Mouse (Mus musculus) thymus, postnatal 0 days (tissue): ENCODE measurements around the gene Spred1. TPM values are rescaled to one million over a fixed set of nuclear protein-coding genes. Genes with fewer than 3 reads are reported as not detected.
"Not testable (repeated sequence)": the region's sequence is repeated elsewhere in the genome, so short reads cannot be mapped to it uniquely, and the experiment has no call there.

Experiments used
- DNase-seq: peaks from one replicate; pipeline ENCODE4 v3.0.0-alpha.2; 2015; ENCODE audit warnings: low spot score
- polyA plus RNA-seq: library from polyadenylated mRNA; unstranded; fragments of >200 nt; fragmentation: Nextera tagmentation; extraction: Ambion mirVana; gene quantifications from 2 replicates; pipeline ENCODE4 v1.2.1, GENCODE M21; 2015

The Spred1 gene
- polyA plus RNA-seq, 1 experiment from 2014 or later = 6.4 TPM

- peak; percentile 64 for DNase-seq
Observed at GRCm38 (mm10) chr2:117119291-117120245, 1.6 kb upstream of the Spred1 start.

GRCm38 (mm10) chr2:117120246-117121211, 645 bp upstream of the Spred1 start:
- peak; percentile 93 for DNase-seq

DNA sequence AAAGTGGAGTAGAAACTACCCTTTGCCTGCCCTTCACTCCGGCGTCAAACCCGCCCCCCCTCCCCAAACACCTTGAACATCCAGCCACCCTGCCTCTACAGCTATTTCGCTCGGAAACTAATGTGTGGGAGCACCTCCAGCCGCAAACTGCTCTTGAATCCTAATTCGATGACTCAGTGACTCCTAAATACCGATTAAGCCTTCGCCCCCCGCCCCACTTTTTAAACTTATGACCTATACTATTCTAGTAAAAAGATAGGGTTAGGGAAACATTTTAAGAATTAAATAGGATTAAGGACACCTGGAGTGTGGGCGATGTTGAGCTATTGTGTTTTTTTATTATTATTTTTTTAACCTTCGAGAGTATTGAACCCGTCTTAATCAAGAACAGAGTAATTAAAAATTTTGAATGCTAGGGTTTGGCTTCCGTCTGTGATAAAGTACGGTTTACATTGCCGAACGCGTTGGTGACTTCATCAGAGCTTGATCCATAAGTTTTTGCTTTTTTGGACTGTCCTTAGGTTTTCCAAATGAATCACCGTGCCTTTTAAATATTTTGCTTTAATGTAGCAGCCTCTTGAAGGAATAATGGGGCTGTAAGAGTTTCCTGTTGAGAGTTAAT, 921 bp downstream of the Spred1 start:
- peak; percentile 4 for DNase-seq

GRCm38 (mm10) chr2:117122701-117123337, 1.6 kb downstream of the Spred1 start:
- DNase-seq = peak; percentile 65

DNA sequence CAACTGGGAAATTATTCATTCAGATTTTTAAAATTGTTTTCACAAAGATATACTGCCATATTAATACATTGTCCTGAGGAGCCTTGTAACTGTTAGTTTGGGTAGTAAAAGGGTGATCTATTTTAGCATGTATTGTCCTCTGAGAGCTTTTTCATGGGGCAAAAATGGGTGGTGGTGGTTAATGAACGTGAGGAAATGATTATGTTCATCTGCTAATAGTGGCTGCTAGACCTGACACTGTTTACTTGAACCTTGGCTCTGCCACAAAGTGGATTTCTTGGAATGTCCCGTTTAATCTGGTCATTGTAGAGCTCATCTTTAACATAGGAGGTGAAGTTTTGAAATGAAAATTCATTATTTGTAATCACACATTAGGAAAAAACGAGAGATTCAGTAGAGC, 2.5 kb downstream of the Spred1 start:
- DNase-seq = no peak

GRCm38 (mm10) chr2:117124839-117125238, 3.7 kb downstream of the Spred1 start:
- DNase-seq = no peak

GRCm38 (mm10) chr2:117129156-117129555, 8.0 kb downstream of the Spred1 start:
- no peak for DNase-seq

- DNase-seq = not testable (repeated sequence)
Observed at GRCm38 (mm10) chr2:117131041-117131440, 9.9 kb downstream of the Spred1 start.

GRCm38 (mm10) chr2:117131910-117132309, 10.7 kb downstream of the Spred1 start:
- no peak for DNase-seq

DNA sequence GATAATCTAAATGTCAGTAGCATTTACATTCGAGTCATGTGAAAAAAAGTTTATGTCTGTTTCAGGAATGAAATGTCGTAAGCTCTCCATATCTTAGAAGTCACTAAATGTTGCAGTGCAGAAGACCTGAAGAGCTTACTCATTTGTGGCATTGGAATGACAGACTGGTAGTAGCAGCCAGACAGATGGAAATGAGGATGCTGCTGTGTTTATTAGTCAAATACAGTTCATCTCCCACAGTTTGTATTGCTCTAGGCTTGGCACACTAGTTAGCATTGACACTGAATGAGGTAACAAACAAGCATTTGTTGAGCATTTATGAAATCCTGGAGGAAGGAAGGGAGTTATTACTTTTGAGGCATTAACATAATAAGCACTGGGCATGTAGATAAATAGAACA, 12.4 kb downstream of the Spred1 start:
- no peak for DNase-seq

GRCm38 (mm10) chr2:117137751-117138150, 16.6 kb downstream of the Spred1 start:
- no peak for DNase-seq

DNA sequence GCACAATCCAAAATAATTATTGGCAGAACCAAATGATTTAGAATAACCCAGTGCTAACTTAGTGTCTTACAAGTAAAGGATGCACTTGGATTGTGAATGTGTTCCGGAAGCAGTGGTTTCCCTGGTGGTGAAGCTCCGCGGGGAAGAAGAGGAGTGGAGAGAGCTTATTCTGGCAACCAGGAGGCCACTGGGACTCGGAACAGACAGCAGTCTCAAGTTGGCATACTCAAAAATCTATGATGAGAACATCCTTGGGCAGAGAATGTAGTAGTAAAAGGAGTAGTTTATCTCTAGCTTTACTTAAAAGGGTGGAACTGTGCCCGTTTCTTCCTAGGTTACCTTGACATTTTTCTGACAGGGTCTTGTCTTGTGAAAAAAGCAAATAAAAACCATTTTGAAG, 17.8 kb downstream of the Spred1 start:
- DNase-seq = no peak

DNA sequence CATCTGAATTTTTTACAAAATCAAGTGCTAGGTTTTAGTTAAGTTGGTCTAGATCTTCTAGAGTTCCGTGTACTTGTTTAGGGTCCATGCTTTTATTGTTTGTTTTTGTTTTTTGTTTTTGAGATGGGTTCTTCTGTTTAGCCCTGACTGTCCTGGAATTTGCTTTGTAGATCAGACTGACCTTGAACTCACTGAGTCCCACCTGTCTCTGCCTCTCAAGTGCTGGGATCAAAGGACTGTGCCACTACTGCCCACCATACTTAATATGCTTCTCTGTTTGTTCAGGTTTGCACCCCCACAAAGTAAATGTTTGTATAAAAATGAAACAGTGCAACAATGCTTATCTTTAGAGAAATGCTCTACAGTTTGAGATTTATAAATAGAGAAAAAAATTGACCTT, 18.8 kb downstream of the Spred1 start:
- no peak for DNase-seq

GRCm38 (mm10) chr2:117143106-117143505, 21.9 kb downstream of the Spred1 start:
- no peak for DNase-seq

DNA sequence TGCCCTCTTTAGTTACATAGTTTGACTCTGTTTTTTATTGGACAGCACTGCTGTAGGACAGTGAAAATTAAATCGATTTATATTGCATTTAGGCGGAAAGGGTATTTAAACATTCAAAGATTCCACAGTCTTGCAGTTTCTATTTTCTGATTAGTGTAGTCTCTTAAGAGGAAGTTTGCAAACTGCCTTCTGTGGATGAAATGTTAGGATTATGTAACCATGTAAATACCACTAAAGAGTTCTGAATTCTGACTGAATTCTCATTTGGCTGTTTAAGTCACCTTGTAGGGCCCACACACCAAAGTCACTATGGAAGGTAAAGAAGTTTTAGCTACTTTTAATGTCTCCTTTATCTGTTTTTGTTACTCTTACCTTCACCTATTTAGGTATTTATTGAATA, 24.9 kb downstream of the Spred1 start:
- DNase-seq = no peak

DNA sequence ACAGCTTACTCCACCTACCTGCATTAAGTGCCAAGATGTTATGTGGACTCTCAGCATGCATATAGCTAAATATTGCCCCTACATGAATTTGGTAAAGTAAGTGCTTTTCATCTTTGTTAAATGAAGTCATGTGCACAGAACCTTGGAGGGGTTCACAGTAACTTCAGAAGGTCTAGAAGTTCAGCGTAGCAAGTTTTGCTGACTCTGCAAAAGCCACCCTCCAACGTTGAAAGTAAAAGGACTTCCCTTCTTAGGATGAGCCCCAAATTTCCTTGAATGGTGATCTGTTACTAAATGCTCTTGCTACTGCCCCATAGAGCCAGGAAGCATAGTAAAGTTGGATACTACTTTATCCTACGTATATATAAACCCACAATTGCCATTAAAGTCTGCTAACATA, 25.4 kb downstream of the Spred1 start:
- DNase-seq = no peak

GRCm38 (mm10) chr2:117152161-117152560, 31.0 kb downstream of the Spred1 start:
- no peak for DNase-seq

GRCm38 (mm10) chr2:117168379-117168778, 47.2 kb downstream of the Spred1 start:
- no peak for DNase-seq

DNA sequence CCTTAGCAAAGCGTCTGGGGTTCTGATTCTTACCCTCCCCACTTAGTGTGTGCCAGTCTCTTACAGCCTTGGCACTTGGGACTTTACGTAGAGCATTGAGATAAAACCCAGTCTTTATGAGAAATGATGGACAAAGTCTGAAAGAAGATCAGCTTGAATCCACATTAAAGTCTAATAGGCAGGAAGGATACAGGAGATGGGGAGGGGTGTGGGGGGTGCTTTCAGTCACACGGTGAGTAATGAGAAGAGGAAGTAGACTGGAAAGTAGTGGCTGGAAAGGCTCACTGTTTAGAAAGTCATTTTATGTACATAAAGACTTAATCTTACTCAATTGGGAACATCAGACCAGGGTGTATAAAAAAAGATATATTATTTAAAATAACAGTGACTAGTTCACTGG, 47.9 kb downstream of the Spred1 start:
- DNase-seq = no peak

DNA sequence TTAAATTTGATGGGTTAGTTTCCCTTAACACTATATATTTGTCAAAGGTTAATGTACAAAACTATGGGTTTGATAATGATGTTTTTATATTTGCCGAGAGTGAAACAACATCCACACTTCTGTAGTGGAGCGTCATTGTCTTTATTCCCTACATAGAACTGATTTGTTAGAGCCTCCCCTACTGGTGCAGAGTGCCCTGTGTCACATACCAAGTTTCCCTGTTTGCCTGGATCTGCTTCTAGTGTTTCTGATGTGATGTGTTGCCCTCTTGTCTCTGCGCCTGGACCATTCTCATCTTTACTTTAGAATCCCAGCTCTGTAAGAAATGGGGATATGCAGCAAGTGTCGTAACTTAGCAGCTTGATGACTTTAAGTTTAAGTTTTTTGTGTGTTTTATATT, 51.8 kb downstream of the Spred1 start:
- DNase-seq = no peak

- DNase-seq = no peak
Observed at GRCm38 (mm10) chr2:117176066-117176465, 54.9 kb downstream of the Spred1 start.
